Mouse (Mus musculus) MEL (cell line): Measurements from ENCODE around the gene Ripply2. TPM values are rescaled to one million over a fixed set of nuclear protein-coding genes. Genes with fewer than 3 reads are reported as not detected.

ENCODE experiments used
- DNase-seq: peaks from one replicate; pipeline ENCODE4 v3.0.0; 2011; ENCODE audit warnings: low read depth, low spot score
- H3K27ac ChIP-seq: 2 replicates; pipeline ENCODE4 v1.5.1; 2012; ENCODE audit warnings: low read depth, mild to moderate bottlenecking, control low read depth, low read length, moderate library complexity; ENCODE audit not compliant: control insufficient read depth
- H3K27me3 ChIP-seq, 2 experiments: fragments of 150-350 bp in 1 of 2; sonication (generic) in 1 of 2; 2 replicates each; pipeline ENCODE4 v1.6.1; 2012; ENCODE audit warnings: low read length in 2 of 2, mild to moderate bottlenecking in 2 of 2, improper control_type of control experiment in 1 of 2, moderate library complexity in 1 of 2; ENCODE audit not compliant: insufficient read depth in 2 of 2, control insufficient read depth in 1 of 2
- H3K36me3 ChIP-seq, 2 experiments: 2 replicates each; pipeline ENCODE4 v1.6.1; 2012 to 2014; ENCODE audit warnings: low read length in 2 of 2, improper control_type of control experiment in 1 of 2, inconsistent platforms in 1 of 2, mild to moderate bottlenecking in 1 of 2; ENCODE audit not compliant: insufficient read depth in 2 of 2, control insufficient read depth in 1 of 2
- H3K4me1 ChIP-seq, 2 experiments: fragments of 150-350 bp in 1 of 2; sonication (generic) in 1 of 2; 2 replicates each; pipeline ENCODE4 v1.6.1; 2012; ENCODE audit warnings: low read length in 2 of 2, improper control_type of control experiment in 1 of 2, mild to moderate bottlenecking in 1 of 2; ENCODE audit not compliant: insufficient read depth in 2 of 2, control insufficient read depth in 1 of 2
- H3K4me3 ChIP-seq, 2 experiments: fragments of 150-350 bp in 1 of 2; sonication (generic) in 1 of 2; 2 replicates each; pipeline ENCODE4 v1.5.1; 2012; ENCODE audit warnings: low read depth in 2 of 2, low read length in 2 of 2, mild to moderate bottlenecking in 2 of 2, moderate library complexity in 2 of 2, control low read depth in 1 of 2, improper control_type of control experiment in 1 of 2; ENCODE audit not compliant: control insufficient read depth in 1 of 2, insufficient read depth in 1 of 2
- H3K79me2 ChIP-seq: 2 replicates; pipeline ENCODE4 v1.6.1; 2012; ENCODE audit warnings: mild to moderate bottlenecking, low read length, moderate library complexity; ENCODE audit not compliant: control insufficient read depth, poor library complexity, insufficient read depth
- H3K9ac ChIP-seq: 2 replicates; pipeline ENCODE4 v1.6.1; 2012; ENCODE audit warnings: low read depth, mild to moderate bottlenecking, control low read depth, low read length, moderate library complexity; ENCODE audit not compliant: control insufficient read depth, poor library complexity, severe bottlenecking
- H3K9me3 ChIP-seq: fragments of 150-350 bp; sonication (generic); replicated peaks from 2 replicates; pipeline ENCODE4 v1.6.1; 2012; ENCODE audit warnings: mild to moderate bottlenecking, low read length, improper control_type of control experiment, moderate library complexity; ENCODE audit not compliant: insufficient read depth
- BHLHE40 ChIP-seq: IDR thresholded peaks from 2 replicates; pipeline ENCODE4 v1.6.1; 2012; ENCODE audit warnings: low read depth, mild to moderate bottlenecking, inconsistent platforms, low read length, improper control_type of control experiment, borderline replicate concordance
- CHD2 ChIP-seq: IDR thresholded peaks from 2 replicates; pipeline ENCODE4 v1.6.1; 2011; ENCODE audit warnings: low read length, improper control_type of control experiment
- E2F4 ChIP-seq: IDR thresholded peaks from 2 replicates; pipeline ENCODE4 v1.6.1; 2011; ENCODE audit warnings: low read depth, low read length, improper control_type of control experiment, borderline replicate concordance
- ELF1 ChIP-seq: IDR thresholded peaks from 2 replicates; pipeline ENCODE4 v1.6.1; 2014; ENCODE audit warnings: low read depth, mild to moderate bottlenecking, inconsistent platforms, low read length, improper control_type of control experiment, moderate library complexity
- EP300 ChIP-seq, 2 experiments: IDR thresholded peaks; 2 replicates each; pipeline ENCODE4 v1.6.1; 2011; ENCODE audit warnings: improper control_type of control experiment in 2 of 2, low read length in 2 of 2, low read depth in 1 of 2, mild to moderate bottlenecking in 1 of 2
- MAX ChIP-seq: IDR thresholded peaks from 2 replicates; pipeline ENCODE4 v1.6.1; 2011; ENCODE audit warnings: low read length, improper control_type of control experiment
- MEF2A ChIP-seq: IDR thresholded peaks from 2 replicates; pipeline ENCODE4 v1.6.1; 2014; ENCODE audit warnings: low read depth, mild to moderate bottlenecking, inconsistent platforms, low read length, improper control_type of control experiment; ENCODE audit not compliant: poor library complexity, insufficient replicate concordance, severe bottlenecking; ENCODE audit errors: extremely low read depth
- NELFE ChIP-seq: IDR thresholded peaks from 2 replicates; pipeline ENCODE4 v1.6.1; 2011; ENCODE audit warnings: low read depth, low read length, improper control_type of control experiment
- POLR2AphosphoS2 ChIP-seq: IDR thresholded peaks from 2 replicates; pipeline ENCODE4 v1.6.1; 2011; ENCODE audit warnings: low read length, improper control_type of control experiment
- ZC3H11A ChIP-seq: IDR thresholded peaks from 2 replicates; pipeline ENCODE4 v1.6.1; 2012; ENCODE audit warnings: low read depth, mild to moderate bottlenecking, inconsistent platforms, low read length, improper control_type of control experiment
- ZMIZ1 ChIP-seq: IDR thresholded peaks from 2 replicates; pipeline ENCODE4 v1.6.1; 2012; ENCODE audit warnings: low read depth, mild to moderate bottlenecking, inconsistent platforms, low read length, improper control_type of control experiment, moderate library complexity
- polyA plus RNA-seq, 2 experiments: library from polyadenylated mRNA; stranded (reverse) in 1 of 2; unstranded in 1 of 2; fragments of >175 nt in 1 of 2; fragments of >200 nt in 1 of 2; gene quantifications; 2 replicates each; pipeline versions ENCODE4 v1.2.1 to v1.2.4; 2012; ENCODE audit warnings: low replicate concordance in 2 of 2, low read depth in 1 of 2; ENCODE audit not compliant: insufficient read length in 2 of 2, insufficient read depth in 1 of 2, missing spikeins in 1 of 2
- total RNA-seq: library from RNA; depleted of rRNA; stranded (reverse); fragments of 300-350 nt; gene quantifications from 2 replicates; pipeline ENCODE4 v1.2.3, GENCODE M21; 2012; rRNA removed

Ripply2 gene
- total and polyA plus RNA-seq, 3 experiments, result not detected

GRCm38 (mm10) chr9:87068160-87068559 lies 52.8 kb downstream of the Ripply2 start:
- Histone ChIP-seq H3K9me3 (no peaks in the 10 kb centered on the region), H3K9ac (no peak overlapping the region), H3K27me3 (no peaks in the 10 kb centered on the region), H3K36me3 (no peaks in the 10 kb centered on the region; a peak in 1 of 4 replicates), H3K4me1 (no peaks in the 10 kb centered on the region; a peak in 1 of 4 replicates), H3K27ac (no peak overlapping the region), H3K4me3 (no peak overlapping the region), H3K79me2 (no peaks in the 10 kb centered on the region)
- DNase-seq, result no peak
- TF ChIP-seq NELFE, result no peak
- TF ChIP-seq POLR2AphosphoS2, result no peak
- TF ChIP-seq MEF2A, result no peak
- no peak for TF ChIP-seq E2F4
- no peak for TF ChIP-seq ZC3H11A
- no peak for TF ChIP-seq EP300 (IDR thresholded peaks at IDR 0.05; ENCODE audit: low read depth in 1 of 2, low read length in 2 of 2)
- TF ChIP-seq BHLHE40, result no peak
- no peak for TF ChIP-seq ZMIZ1
- TF ChIP-seq CHD2, result no peak
- TF ChIP-seq MAX, result no peak
- no peak for TF ChIP-seq ELF1

Other genes with a start within 250 kb of the Ripply2 start
- gene Snap91, start 134.9 kb upstream of the Ripply2 start, total RNA-seq, result not detected in 2 replicates
- gene Snap91, start 134.9 kb upstream of the Ripply2 start, polyA plus RNA-seq, result not detected
- gene Cyb5r4, start 6.5 kb downstream of the Ripply2 start, total RNA-seq, result 30.3 and 31.4 TPM in 2 replicates
- gene Cyb5r4, start 6.5 kb downstream of the Ripply2 start, polyA plus RNA-seq, result 10 to 100 TPM in 1 of 2 experiments, not detected in 1; 37.2 TPM
- gene Mrap2, start 128.8 kb downstream of the Ripply2 start, total RNA-seq, result not detected in 2 replicates
- under 1 TPM in 1 of 2 experiments, not detected in 1; 0.15 TPM for gene Mrap2, start 128.8 kb downstream of the Ripply2 start, polyA plus RNA-seq
- 3.7 and 4.2 TPM in 2 replicates for gene Cep162, start 240.0 kb downstream of the Ripply2 start, total RNA-seq
- gene Cep162, start 240.0 kb downstream of the Ripply2 start, polyA plus RNA-seq, result 1 to 10 TPM in 1 of 2 experiments, not detected in 1; 5.4 TPM